Mouse (Mus musculus) stomach, embryonic 14.5 days (tissue): ENCODE measurements around the gene Tox3. TPM values are rescaled to one million over a fixed set of nuclear protein-coding genes. Genes with fewer than 3 reads are reported as not detected.

Experiments
- ATAC-seq: fragments of 200-750 bp; cut with Nextera tagmentation; 2 replicates; pipeline ENCODE4 v1.8.0; 2017; ENCODE audit warnings: low read depth, moderate TSS enrichment; ENCODE audit not compliant: insufficient number of reproducible peaks, insufficient read depth, low FRiP score
- H3K27ac ChIP-seq: fragments of 300-500 bp; sonication (generic); 2 replicates; pipeline ENCODE4 v1.5.1; 2014; ENCODE audit warnings: mild to moderate bottlenecking, low read length, moderate library complexity, mixed read lengths
- H3K27me3 ChIP-seq: fragments of 300-500 bp; sonication (generic); 2 replicates; pipeline ENCODE4 v1.6.1; 2014; ENCODE audit warnings: low read length, control low read depth, mixed read lengths; ENCODE audit not compliant: control insufficient read depth, insufficient read depth
- H3K36me3 ChIP-seq: fragments of 300-500 bp; sonication (generic); 2 replicates; pipeline ENCODE4 v1.6.1; 2014; ENCODE audit warnings: mild to moderate bottlenecking, control low read depth, low read length, moderate library complexity, mixed read lengths; ENCODE audit not compliant: control insufficient read depth, insufficient read depth
- H3K4me1 ChIP-seq: fragments of 300-500 bp; sonication (generic); 2 replicates; pipeline ENCODE4 v1.6.1; 2014; ENCODE audit warnings: low read length, control low read depth, mixed read lengths; ENCODE audit not compliant: control insufficient read depth, insufficient read depth
- H3K4me2 ChIP-seq: fragments of 300-500 bp; sonication (generic); replicated peaks from 2 replicates; pipeline ENCODE4 v1.6.1; 2014; ENCODE audit warnings: low read depth, low read length, control low read depth
- H3K4me3 ChIP-seq: fragments of 300-500 bp; sonication (generic); 2 replicates; pipeline ENCODE4 v1.5.1; 2014; ENCODE audit warnings: low read depth, low read length, control low read depth
- H3K9ac ChIP-seq: fragments of 300-500 bp; sonication (generic); replicated peaks from 2 replicates; pipeline ENCODE4 v1.6.1; 2014; ENCODE audit warnings: low read depth, mild to moderate bottlenecking, control low read depth, low read length, moderate library complexity, mixed read lengths
- H3K9me3 ChIP-seq: fragments of 300-500 bp; sonication (generic); 2 replicates; pipeline ENCODE4 v1.6.1; 2016; ENCODE audit warnings: low read depth, low read length, control low read depth; ENCODE audit not compliant: control insufficient read depth
- WGBS: fragments of 180-500 bp; shearing (Covaris S2); extraction: QIAGEN DNeasy Blood & Tissue Kit; methylation state at CpG from one replicate; pipeline ENCODE4 v1.1.7; 2014; 5-methylcytosine and 5-hydroxymethylcytosine counted together
- polyA plus RNA-seq: library from polyadenylated mRNA; unstranded; fragments of >200 nt; fragmentation: Nextera tagmentation; extraction: Ambion mirVana; gene quantifications from 2 replicates; pipeline ENCODE4 v1.2.1, GENCODE M21; 2014

The Tox3 gene
- polyA plus RNA-seq, 1 experiment from 2014 or later: 11.2 TPM

DNA sequence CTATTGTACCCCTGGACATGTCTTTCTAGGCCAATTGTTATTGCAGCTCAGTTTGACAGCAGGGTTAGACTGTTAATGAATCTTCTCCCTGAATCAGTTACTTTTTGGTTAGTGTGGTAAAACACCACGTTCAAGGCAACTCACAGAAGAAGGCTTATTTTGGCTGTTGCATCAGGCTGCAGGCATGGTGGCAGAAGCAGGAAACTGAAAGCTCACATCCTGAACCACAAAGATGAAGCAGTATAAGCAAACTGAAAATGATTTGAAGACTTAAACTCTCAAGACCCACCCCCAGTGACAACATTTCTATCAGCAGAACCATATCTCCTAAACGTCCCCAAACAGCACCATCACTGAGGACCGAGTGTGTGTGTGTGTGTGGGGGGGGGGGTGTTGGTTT is 8.6 kb upstream of the Tox3 start:
- ATAC-seq: no peak
- Histone ChIP-seq H3K27me3 (no peaks in the 10 kb centered on the region), H3K27ac (no peak overlapping the region), H3K4me1 (no peaks in the 10 kb centered on the region), H3K4me3 (no peak overlapping the region), H3K9me3 (no peaks in the 10 kb centered on the region), H3K9ac (no peak overlapping the region), H3K4me2 (no peak overlapping the region), H3K36me3 (no peaks in the 10 kb centered on the region)
- 69% methylated on average over 3 of the region's 3 CpGs for WGBS

DNA sequence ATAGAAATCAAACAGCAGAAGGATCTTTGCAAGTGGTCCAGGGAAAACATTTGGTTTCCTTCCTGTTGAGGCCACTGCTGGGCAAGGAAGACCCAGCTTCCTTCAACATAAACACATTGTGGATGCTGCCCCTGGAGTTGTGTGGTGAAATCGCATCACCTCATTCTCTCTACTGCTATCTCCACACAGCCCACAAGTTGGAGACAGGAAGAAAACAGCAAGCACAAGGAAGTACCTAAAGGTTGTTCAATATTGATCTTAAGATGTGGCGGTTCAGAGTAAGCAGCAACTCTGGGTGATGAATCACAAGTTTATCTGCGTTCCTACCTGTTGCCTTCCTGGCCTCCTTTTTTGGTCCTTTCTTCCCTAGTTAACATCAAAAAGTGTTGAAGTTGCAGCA is 6.6 kb upstream of the Tox3 start:
- no peaks in the 10 kb centered on the region for H3K9me3 ChIP-seq
- no peak overlapping the region for H3K4me2 ChIP-seq
- WGBS: 68% methylated on average over 3 of the region's 3 CpGs
- no peaks in the 10 kb centered on the region for H3K27me3 ChIP-seq
- no peak overlapping the region for H3K27ac ChIP-seq
- no peaks in the 10 kb centered on the region for H3K36me3 ChIP-seq
- no peak overlapping the region for H3K9ac ChIP-seq
- no peak for ATAC-seq
- H3K4me1 ChIP-seq: no peaks in the 10 kb centered on the region
- H3K4me3 ChIP-seq: no peak overlapping the region

- 60% methylated on average over 16 of the region's 16 CpGs for WGBS
- H3K9ac ChIP-seq: no peak overlapping the region
- no peaks in the 10 kb centered on the region for H3K36me3 ChIP-seq
- no peak overlapping the region for H3K27ac ChIP-seq
- no peak overlapping the region for H3K4me3 ChIP-seq
- no peak for ATAC-seq
- H3K4me1 ChIP-seq: no peaks in the 10 kb centered on the region
- H3K4me2 ChIP-seq: no peak overlapping the region
- no peaks in the 10 kb centered on the region for H3K9me3 ChIP-seq
- no peaks in the 10 kb centered on the region for H3K27me3 ChIP-seq
Measured at GRCm38 (mm10) chr8:90353960-90354540, 5.9 kb upstream of the Tox3 start.

DNA sequence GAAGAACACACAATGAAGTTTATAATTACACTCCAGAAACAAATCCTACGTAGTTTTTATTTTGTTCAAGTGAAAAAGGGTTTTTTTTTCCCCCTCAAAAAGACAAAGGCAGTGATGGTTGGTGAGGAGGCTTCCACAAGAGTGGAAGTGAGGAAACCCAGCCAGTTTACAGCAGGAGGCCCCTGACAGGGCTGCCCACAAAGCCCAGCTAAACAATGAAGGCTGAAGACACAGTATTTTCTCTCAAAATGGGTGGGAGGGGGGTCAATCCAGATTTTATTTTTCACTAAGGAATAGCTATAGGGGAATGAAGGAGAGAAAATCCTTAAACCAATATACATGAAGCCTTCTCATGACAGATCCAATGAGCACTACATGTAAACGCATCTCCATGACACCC is 5.4 kb upstream of the Tox3 start:
- no peak overlapping the region for H3K4me2 ChIP-seq
- ATAC-seq: no peak
- no peaks in the 10 kb centered on the region for H3K4me1 ChIP-seq
- no peak overlapping the region for H3K4me3 ChIP-seq
- H3K27me3 ChIP-seq: no peaks in the 10 kb centered on the region
- H3K36me3 ChIP-seq: no peaks in the 10 kb centered on the region
- no peak overlapping the region for H3K9ac ChIP-seq
- H3K27ac ChIP-seq: no peak overlapping the region
- H3K9me3 ChIP-seq: no peaks in the 10 kb centered on the region
- 68% methylated on average over 2 of the region's 2 CpGs for WGBS

DNA sequence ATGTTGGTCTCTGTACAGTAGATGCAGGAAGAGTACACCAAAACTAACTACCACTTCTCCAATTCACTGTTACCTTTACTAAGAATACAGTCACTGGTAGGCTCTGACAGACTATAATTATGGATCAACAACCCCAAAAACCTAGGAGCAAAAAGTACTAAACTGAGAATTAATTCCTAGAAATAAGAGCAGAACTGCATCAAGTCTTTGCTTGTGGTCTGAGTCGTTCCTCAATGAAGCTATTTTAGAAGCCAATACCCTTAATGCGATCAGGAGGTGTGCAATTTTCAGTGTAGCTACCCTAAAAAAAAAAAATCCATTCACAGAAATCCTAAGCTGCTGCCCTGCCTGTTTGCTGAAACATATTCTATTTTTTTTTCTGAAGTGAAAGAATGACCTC is 4.8 kb upstream of the Tox3 start:
- H3K9me3 ChIP-seq: no peaks in the 10 kb centered on the region

DNA sequence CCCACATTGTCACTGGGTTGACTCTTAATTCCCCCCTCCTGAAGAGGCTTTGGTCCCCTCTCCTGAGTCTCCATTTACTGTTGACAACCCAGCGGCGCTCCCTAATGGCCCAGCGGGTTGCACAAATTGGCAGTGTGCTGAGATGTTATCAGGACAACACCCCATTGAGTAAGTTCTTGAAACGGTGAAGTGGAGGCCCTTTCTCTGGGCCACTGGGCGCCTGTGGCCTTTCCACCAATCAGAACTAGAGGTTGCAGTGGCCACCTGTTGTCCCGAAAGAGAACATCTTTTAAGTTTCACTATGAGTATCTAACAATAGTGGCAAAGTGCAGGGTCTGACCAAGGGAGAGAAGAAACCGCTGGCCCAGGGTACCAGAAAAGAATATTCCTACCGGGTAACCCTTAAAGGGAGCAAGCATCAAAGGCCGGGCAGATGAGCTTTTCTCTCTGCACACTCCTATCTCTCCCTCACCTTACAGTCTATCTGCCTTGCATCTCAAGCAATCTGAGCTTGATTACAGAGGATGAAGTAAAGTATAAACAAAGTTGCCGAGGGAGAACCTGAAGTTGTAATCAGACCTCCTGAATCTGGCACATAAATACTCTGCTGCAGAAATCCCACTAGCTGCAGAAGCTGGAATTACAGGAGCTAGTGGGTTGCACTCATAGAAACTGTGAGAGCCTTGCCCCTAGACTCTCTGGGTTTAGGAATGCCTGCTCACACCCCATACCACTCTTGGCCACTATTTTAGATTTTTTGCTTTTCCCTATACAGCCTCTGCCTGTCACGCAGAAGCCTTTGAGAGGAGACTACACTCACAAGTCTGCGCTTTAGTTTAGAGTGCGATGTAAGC is 1.8 kb upstream of the Tox3 start:
- no peak overlapping the region for H3K4me3 ChIP-seq
- no peak for ATAC-seq
- H3K9ac ChIP-seq: no peak overlapping the region
- no peaks in the 10 kb centered on the region for H3K27me3 ChIP-seq
- peaks cover 7% of the 10 kb centered on the region; the same call in 1 of the 2 replicates for H3K4me1 ChIP-seq
- no peak overlapping the region for H3K4me2 ChIP-seq
- H3K9me3 ChIP-seq: no peaks in the 10 kb centered on the region
- H3K36me3 ChIP-seq: no peaks in the 10 kb centered on the region
- WGBS: 23% methylated on average over 13 of the region's 13 CpGs
- H3K27ac ChIP-seq: no peak overlapping the region

More for the DNA sequence above, 4.8 kb upstream of the Tox3 start:
- Histone ChIP-seq H3K4me2 (no peak overlapping the region), H3K27ac (no peak overlapping the region), H3K36me3 (no peaks in the 10 kb centered on the region), H3K27me3 (no peaks in the 10 kb centered on the region), H3K4me3 (no peak overlapping the region), H3K9ac (no peak overlapping the region), H3K4me1 (no peaks in the 10 kb centered on the region)
- no peak for ATAC-seq
- whole genome bisulfite sequencing: 76% methylated on average over 2 of the region's 2 CpGs

DNA sequence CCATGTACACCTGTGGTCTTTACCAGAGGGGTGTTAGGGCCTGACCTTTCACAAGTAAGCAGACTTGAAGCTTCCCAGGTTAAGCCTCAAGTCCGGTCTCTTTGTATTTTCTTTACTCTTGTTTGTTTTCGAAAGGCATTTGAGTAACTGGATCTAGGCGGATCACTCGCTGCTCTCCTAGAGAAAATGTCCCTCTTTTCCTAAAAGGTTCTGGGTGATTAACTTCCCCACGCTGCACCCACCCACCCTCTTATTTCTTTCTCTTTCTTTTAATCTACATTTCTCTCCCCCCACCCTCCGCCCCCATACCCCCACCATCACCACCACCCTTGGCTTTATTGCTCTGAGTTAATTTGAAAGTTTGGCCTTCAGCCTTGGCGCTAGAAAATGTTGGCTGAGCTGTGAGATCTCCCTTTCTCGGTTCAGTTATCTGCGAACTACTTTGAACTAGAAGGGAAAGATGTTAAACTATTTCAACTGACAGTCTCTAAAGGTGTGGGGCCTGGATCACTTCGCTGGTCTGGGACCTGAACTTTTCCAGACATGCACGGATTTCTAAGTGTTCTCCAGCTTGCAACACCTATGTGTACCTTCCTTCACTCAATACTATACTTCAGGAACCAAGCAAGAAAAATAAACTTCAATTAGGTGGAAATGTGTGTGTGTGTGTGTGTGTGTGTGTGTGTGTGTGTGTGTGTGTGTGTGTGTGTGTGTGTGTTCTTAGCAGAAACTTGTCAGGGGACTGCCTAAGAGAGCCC is 962 bp upstream of the Tox3 start:
- Histone ChIP-seq H3K4me3 (no peak overlapping the region), H3K27me3 (no peaks in the 10 kb centered on the region), H3K27ac (peak overlapping the region; percentile 91), H3K4me1 (peaks cover 8% of the 10 kb centered on the region; the same call in 1 of the 2 replicates), H3K9ac (no peak overlapping the region), H3K9me3 (no peaks in the 10 kb centered on the region), H3K4me2 (peak overlapping the region; percentile 88; the same call in 1 of the 2 replicates), H3K36me3 (no peaks in the 10 kb centered on the region)
- ATAC-seq: no peak
- 31% methylated on average over 11 of the region's 11 CpGs for WGBS

- peak overlapping the region; percentile 88 for H3K4me2 ChIP-seq
- peak overlapping the region; percentile 91 for H3K27ac ChIP-seq
- peak overlapping the region; percentile 84 for H3K4me3 ChIP-seq
- peaks cover 8% of the 10 kb centered on the region; the same call in 1 of the 2 replicates for H3K4me1 ChIP-seq
- no peaks in the 10 kb centered on the region for H3K27me3 ChIP-seq
- peak; percentile 60 for ATAC-seq
- no peaks in the 10 kb centered on the region for H3K9me3 ChIP-seq
- peak overlapping the region; percentile 87 for H3K9ac ChIP-seq
- H3K36me3 ChIP-seq: no peaks in the 10 kb centered on the region
- WGBS: under 1% methylated on average over 59 of the region's 66 CpGs
Measured at GRCm38 (mm10) chr8:90347581-90348177, 464 bp downstream of the Tox3 start.
